ENCODE assay signal across 8 mouse cellular contexts in the genomic region with DNA sequence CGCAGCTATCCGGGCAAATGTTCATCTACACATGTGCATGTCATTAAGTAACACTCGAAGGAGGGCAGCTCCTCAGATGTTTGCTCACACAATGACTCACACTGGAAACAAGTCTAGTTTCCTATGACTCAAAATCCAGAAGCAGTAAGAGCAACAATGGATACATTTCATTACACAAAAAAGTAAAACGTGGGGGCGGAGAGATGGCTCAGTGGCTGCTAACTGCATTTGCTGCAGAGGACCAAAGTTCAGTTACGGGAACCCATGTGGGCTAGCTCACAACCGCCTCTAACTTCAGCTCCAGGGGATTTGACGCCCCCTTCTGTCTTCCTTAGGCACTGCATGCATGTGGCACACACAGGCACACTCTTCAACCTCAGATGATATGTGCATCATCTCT. TPM values are rescaled to one million over a fixed set of nuclear protein-coding genes. Genes with fewer than 3 reads are reported as not detected.
DNase-seq lines count a peak whose midpoint lies in the region; ATAC-seq and TF ChIP-seq lines count a peak whose summit lies in the region.
"Had no signal": no experiment of that assay in that cellular context is flagged by ENCODE, and none has a peak within 500 bp of the region (broad histone marks: within the 10 kb centered on the region; RNA-seq: fewer than 3 reads in every experiment).

No protein-coding gene starts in this region.

- ATAC-seq in kidney, embryonic 14.5 days (ENCODE audit: low FRiP score, low TSS enrichment): no peak
- ATAC-seq in embryonic facial prominence, embryonic 15.5 days (ENCODE audit: insufficient number of reproducible peaks, low FRiP score, low TSS enrichment, low read depth): no peak
- no peak for ATAC-seq in hindbrain, embryonic 13.5 days (ENCODE audit: low FRiP score)

- no peak overlapping the region for H3K27ac ChIP-seq in kidney, adult 2 months (ENCODE audit: insufficient read depth, low read depth, low read length)
- no peak overlapping the region for H3K27ac ChIP-seq in kidney, embryonic 14.5 days (ENCODE audit: low read depth, low read length)
- peak overlapping the region; percentile 48; the same call in 1 of the 2 replicates for H3K27ac ChIP-seq in embryonic facial prominence, embryonic 15.5 days (replicated peaks)
- no peak overlapping the region for H3K27ac ChIP-seq in hindbrain, embryonic 13.5 days

- no peaks in the 10 kb centered on the region for H3K4me1 ChIP-seq in kidney, adult 2 months (ENCODE audit: control insufficient read depth, insufficient read depth, low read length)
- no peaks in the 10 kb centered on the region for H3K4me1 ChIP-seq in kidney, embryonic 14.5 days (ENCODE audit: control insufficient read depth, insufficient read depth, low read length)
- H3K4me1 ChIP-seq in embryonic facial prominence, embryonic 15.5 days: peaks cover 16% of the 10 kb centered on the region
- H3K4me1 ChIP-seq in hindbrain, embryonic 13.5 days (replicated peaks): no peaks in the 10 kb centered on the region

- no peaks in the 10 kb centered on the region for H3K36me3 ChIP-seq in kidney, adult 2 months (ENCODE audit: control insufficient read depth, insufficient read depth, low read length)
- H3K36me3 ChIP-seq in kidney, embryonic 14.5 days (ENCODE audit: control insufficient read depth, insufficient read depth, low read length): no peaks in the 10 kb centered on the region
- H3K36me3 ChIP-seq in embryonic facial prominence, embryonic 15.5 days: no peaks in the 10 kb centered on the region
- H3K36me3 ChIP-seq in hindbrain, embryonic 13.5 days: no peaks in the 10 kb centered on the region

- no peak overlapping the region for H3K4me2 ChIP-seq in kidney, embryonic 14.5 days (replicated peaks; ENCODE audit: low read depth, low read length)
- no peak overlapping the region for H3K4me2 ChIP-seq in embryonic facial prominence, embryonic 15.5 days (replicated peaks)
- H3K4me2 ChIP-seq in hindbrain, embryonic 13.5 days: no peak overlapping the region

- H3K9ac ChIP-seq in kidney, embryonic 14.5 days (ENCODE audit: low read depth, low read length): no peak overlapping the region
- no peak overlapping the region for H3K9ac ChIP-seq in embryonic facial prominence, embryonic 15.5 days
- no peak overlapping the region for H3K9ac ChIP-seq in hindbrain, embryonic 13.5 days

- 67% methylated on average over 8 of the region's 8 CpGs for whole genome bisulfite sequencing in kidney, adult 2 months
- 64% methylated on average over 8 of the region's 8 CpGs for WGBS in kidney, embryonic 14.5 days
- 28% methylated on average over 8 of the region's 8 CpGs for WGBS in embryonic facial prominence, embryonic 15.5 days
- WGBS in hindbrain, embryonic 13.5 days: 63% methylated on average over 8 of the region's 8 CpGs

- TF ChIP-seq POLR2A in kidney, adult 2 months (IDR thresholded peaks at IDR 0.05; ENCODE audit: low read depth, low read length): no peak

- H3K27me3 ChIP-seq in kidney, adult 2 months (replicated peaks; ENCODE audit: control insufficient read depth, insufficient read depth, low read length): no peaks in the 10 kb centered on the region
- H3K27me3 ChIP-seq in kidney, embryonic 14.5 days (ENCODE audit: control insufficient read depth, insufficient read depth, low read length): no peaks in the 10 kb centered on the region
- no peaks in the 10 kb centered on the region for H3K27me3 ChIP-seq in embryonic facial prominence, embryonic 15.5 days
- H3K27me3 ChIP-seq in hindbrain, embryonic 13.5 days: peaks cover 8% of the 10 kb centered on the region; the same call in 1 of the 2 replicates

- peak; percentile 19; the same call in 1 of the 2 replicates for TF ChIP-seq CTCF in kidney, adult 2 months (conservative IDR thresholded peaks at IDR 0.05; ENCODE audit: insufficient read depth, insufficient read length, low read depth, low read length)

- DNase-seq in kidney, adult 2 months: no peak
- peak; percentile 96 for DNase-seq in 3T3-L1 (ENCODE audit: low read depth, low spot score)
- DNase-seq in CD4-positive helper T cell, adult 2 months (ENCODE audit: low read depth, low spot score): peak; percentile 49
- no peak for DNase-seq in spleen, postnatal 14 days (ENCODE audit: low spot score in 2 of 2)

- H3K9me3 ChIP-seq in kidney, embryonic 14.5 days (ENCODE audit: control insufficient read depth, low read length): no peaks in the 10 kb centered on the region
- H3K9me3 ChIP-seq in embryonic facial prominence, embryonic 15.5 days (replicated peaks): no peaks in the 10 kb centered on the region
- H3K9me3 ChIP-seq in hindbrain, embryonic 13.5 days: no peaks in the 10 kb centered on the region
- H3K9me3 ChIP-seq: megakaryocyte, embryonic 14.5 days had no signal

- no peak overlapping the region for H3K4me3 ChIP-seq in kidney, adult 2 months (ENCODE audit: insufficient read depth, low read depth, low read length)
- H3K4me3 ChIP-seq in kidney, embryonic 14.5 days (ENCODE audit: low read length): no peak overlapping the region
- no peak overlapping the region for H3K4me3 ChIP-seq in embryonic facial prominence, embryonic 15.5 days (replicated peaks)
- no peak overlapping the region for H3K4me3 ChIP-seq in hindbrain, embryonic 13.5 days
- H3K4me3 ChIP-seq: megakaryocyte, embryonic 14.5 days had no signal

RNA-seq across cellular contexts. Expression of a gene that starts 8.9 kb away (rescaled TPM):
- polyA plus RNA-seq in kidney, adult 2 months (2012; rRNA removed): 27.7 and 30.4 TPM in 2 replicates
- 20.8 and 29.3 TPM in 2 replicates for polyA plus RNA-seq in kidney, embryonic 14.5 days (2014; fragmentation: Nextera tagmentation; extraction: Ambion mirVana)
- 27.0 and 28.3 TPM in 2 replicates for polyA plus RNA-seq in embryonic facial prominence, embryonic 15.5 days (2015; fragmentation: Nextera tagmentation; extraction: Ambion mirVana)
- 22.7 and 27.5 TPM in 2 replicates for polyA plus RNA-seq in hindbrain, embryonic 13.5 days (2015; fragmentation: Nextera tagmentation; extraction: Ambion mirVana)

Comparison
In these comparisons a context has a peak if more than half of its experiments do, and no peak if none do; other contexts are left out.
1. DNase-seq: peak in 3T3-L1 (single experiment) and CD4-positive helper T cell, adult 2 months (single experiment); none in kidney, adult 2 months (single experiment) and spleen, postnatal 14 days (0 of 2).